Mouse (Mus musculus) heart, postnatal 0 days (tissue): ENCODE data around the gene Mcpt2. TPM values are rescaled to one million over a fixed set of nuclear protein-coding genes. Genes with fewer than 3 reads are reported as not detected.
"Not testable (repeated sequence)": the region's sequence is repeated elsewhere in the genome, so short reads cannot be mapped to it uniquely, and the experiment has no call there.

ENCODE experiments used
- ATAC-seq: fragments of 200-750 bp; cut with Nextera tagmentation; 2 replicates; pipeline ENCODE4 v1.8.0; 2017; ENCODE audit warnings: low read depth, moderate number of reproducible peaks, moderate library complexity; ENCODE audit not compliant: insufficient read depth
- DNase-seq: peaks from one replicate; pipeline ENCODE4 v3.0.0-alpha.2; 2016; ENCODE audit warnings: low spot score
- H3K27ac ChIP-seq: fragments of 300-500 bp; sonication (generic); 2 replicates; pipeline ENCODE4 v1.5.1; 2014; ENCODE audit warnings: low read depth, mild to moderate bottlenecking
- H3K27me3 ChIP-seq: fragments of 300-500 bp; sonication (generic); 2 replicates; pipeline ENCODE4 v1.6.1; 2014; ENCODE audit warnings: low read length, mixed read lengths; ENCODE audit not compliant: control insufficient read depth, insufficient read depth
- H3K36me3 ChIP-seq: fragments of 300-500 bp; sonication (generic); replicated peaks from 2 replicates; pipeline ENCODE4 v1.6.1; 2014; ENCODE audit warnings: low read length, mixed read lengths; ENCODE audit not compliant: control insufficient read depth, insufficient read depth
- H3K4me1 ChIP-seq: fragments of 300-500 bp; sonication (generic); 2 replicates; pipeline ENCODE4 v1.6.1; 2014; ENCODE audit warnings: antibody characterized with exemption; ENCODE audit not compliant: control insufficient read depth, insufficient read depth
- H3K4me2 ChIP-seq: fragments of 300-500 bp; sonication (generic); 2 replicates; pipeline ENCODE4 v1.6.1; 2014; ENCODE audit warnings: low read depth, mild to moderate bottlenecking, low read length, moderate library complexity
- H3K4me3 ChIP-seq: fragments of 300-500 bp; sonication (generic); 2 replicates; pipeline ENCODE4 v1.5.1; 2014; ENCODE audit warnings: low read depth, low read length
- H3K9ac ChIP-seq: fragments of 300-500 bp; sonication (generic); replicated peaks from 2 replicates; pipeline ENCODE4 v1.6.1; 2014; ENCODE audit warnings: low read depth, low read length, mixed read lengths
- H3K9me3 ChIP-seq: fragments of 300-500 bp; sonication (generic); replicated peaks from 2 replicates; pipeline ENCODE4 v1.6.1; 2016; ENCODE audit warnings: low read length; ENCODE audit not compliant: control insufficient read depth
- CTCF ChIP-seq: IDR thresholded peaks from 2 replicates; pipeline ENCODE4 v1.5.1; 2016; ENCODE audit warnings: antibody characterized with exemption, control low read depth, low read depth
- EP300 ChIP-seq: IDR thresholded peaks from 2 replicates; pipeline ENCODE4 v1.6.1; 2016; ENCODE audit warnings: antibody characterized with exemption, low read depth
- WGBS: fragments of 180-500 bp; shearing (Covaris S2); extraction: QIAGEN DNeasy Blood & Tissue Kit; methylation state at CpG from one replicate; pipeline ENCODE4 v1.1.7; 2014; 5-methylcytosine and 5-hydroxymethylcytosine counted together
- polyA plus RNA-seq: library from polyadenylated mRNA; unstranded; fragments of >200 nt; fragmentation: Nextera tagmentation; extraction: Ambion mirVana; gene quantifications from 2 replicates; pipeline ENCODE4 v1.2.1, GENCODE M21; 2015
- total RNA-seq: library from RNA; depleted of rRNA; stranded (reverse); fragments of >200 nt; gene quantifications from 2 replicates; pipeline ENCODE4 v1.2.3, GENCODE M21; 2014; ENCODE audit warnings: low replicate concordance; rRNA removed

Gene Mcpt2
- total RNA-seq (not detected in 2 replicates), polyA plus RNA-seq (not detected in 2 replicates)

DNA sequence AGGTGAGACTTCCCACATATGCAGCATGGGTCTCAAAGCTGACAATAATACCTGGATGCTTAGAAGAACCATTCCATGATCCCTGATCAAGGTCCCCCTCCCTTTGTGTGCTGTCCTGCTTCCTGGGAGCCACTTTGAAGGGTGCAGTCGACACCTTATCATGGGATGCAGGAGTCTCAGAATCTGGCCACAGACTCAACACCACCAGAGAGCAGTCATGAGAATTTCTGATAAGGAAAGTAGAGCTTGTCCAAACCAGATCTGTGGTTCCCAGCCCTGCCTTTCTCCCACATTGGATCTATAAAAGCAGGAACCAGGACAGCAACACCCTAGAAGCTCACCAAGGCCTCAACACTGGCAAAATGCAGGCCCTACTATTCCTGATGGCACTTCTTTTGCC lies at the start of gene Mcpt2:
Gene Mcpt2 (plus strand): TSS at position 250 of the 400 bp plus-strand sequence.
- H3K27me3 ChIP-seq, H3K9me3 ChIP-seq, H3K4me2 ChIP-seq, H3K36me3 ChIP-seq, H3K4me1 ChIP-seq, H3K27ac ChIP-seq, H3K9ac ChIP-seq, ATAC-seq, H3K4me3 ChIP-seq, DNase-seq: not testable (repeated sequence)
- WGBS, result 13% methylated on average over 1 of the region's 1 CpGs

DNA sequence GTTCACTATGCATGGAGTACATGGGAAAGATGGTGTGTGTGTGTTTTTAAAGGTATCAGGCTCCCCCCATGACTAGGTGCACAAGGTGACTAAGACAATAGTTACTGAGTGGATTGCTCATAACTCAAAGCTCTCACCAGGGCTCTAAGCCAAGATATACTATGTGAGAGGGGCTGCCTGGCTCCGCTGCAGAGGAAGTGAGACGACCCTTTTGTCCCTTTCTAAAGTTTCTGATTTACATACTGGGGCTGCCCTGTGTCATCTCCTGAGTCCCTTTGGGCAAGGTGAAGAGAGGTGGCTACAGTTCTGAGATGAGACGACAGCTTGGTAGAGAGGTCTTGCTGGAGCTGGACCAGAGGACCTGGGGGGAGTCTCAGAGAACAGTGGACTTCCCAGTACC lies 28.7 kb upstream of the Mcpt2 start:
- Histone ChIP-seq H3K4me3 (no peak overlapping the region), H3K27me3 (no peaks in the 10 kb centered on the region), H3K9ac (no peak overlapping the region), H3K4me1 (no peaks in the 10 kb centered on the region), H3K36me3 (no peaks in the 10 kb centered on the region), H3K4me2 (no peak overlapping the region), H3K27ac (no peak overlapping the region), H3K9me3 (no peaks in the 10 kb centered on the region)
- 55% methylated on average over 3 of the region's 3 CpGs for WGBS
- TF ChIP-seq CTCF (no peak), EP300 (no peak)
- ATAC-seq (no peak), DNase-seq (no peak)

DNA sequence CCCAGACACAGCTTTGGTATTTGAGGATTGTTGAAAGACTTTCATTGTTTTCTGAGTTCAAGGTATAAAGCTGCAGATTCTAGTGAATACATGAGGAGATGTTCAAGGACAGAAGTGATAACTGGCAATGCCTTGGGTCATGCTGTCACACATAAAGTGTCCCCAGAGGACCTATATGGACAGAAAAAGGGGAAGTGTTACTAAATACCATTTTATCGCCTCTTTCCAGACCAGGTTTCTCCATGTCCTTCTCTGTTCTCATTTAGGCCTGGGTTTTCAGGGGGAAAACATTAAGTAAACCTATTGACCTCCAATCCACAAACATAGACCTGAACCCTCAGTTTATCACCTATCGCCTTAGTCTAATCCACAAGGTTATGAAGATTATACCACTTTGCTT lies 27.9 kb upstream of the Mcpt2 start:
- Histone ChIP-seq H3K4me1 (no peaks in the 10 kb centered on the region), H3K27me3 (no peaks in the 10 kb centered on the region), H3K9ac (no peak overlapping the region), H3K4me3 (no peak overlapping the region), H3K4me2 (no peak overlapping the region), H3K36me3 (no peaks in the 10 kb centered on the region), H3K9me3 (no peaks in the 10 kb centered on the region), H3K27ac (no peak overlapping the region)
- TF ChIP-seq CTCF (no peak), EP300 (no peak)
- DNase-seq (no peak), ATAC-seq (no peak)
- WGBS, result 83% methylated on average over 2 of the region's 2 CpGs

DNA sequence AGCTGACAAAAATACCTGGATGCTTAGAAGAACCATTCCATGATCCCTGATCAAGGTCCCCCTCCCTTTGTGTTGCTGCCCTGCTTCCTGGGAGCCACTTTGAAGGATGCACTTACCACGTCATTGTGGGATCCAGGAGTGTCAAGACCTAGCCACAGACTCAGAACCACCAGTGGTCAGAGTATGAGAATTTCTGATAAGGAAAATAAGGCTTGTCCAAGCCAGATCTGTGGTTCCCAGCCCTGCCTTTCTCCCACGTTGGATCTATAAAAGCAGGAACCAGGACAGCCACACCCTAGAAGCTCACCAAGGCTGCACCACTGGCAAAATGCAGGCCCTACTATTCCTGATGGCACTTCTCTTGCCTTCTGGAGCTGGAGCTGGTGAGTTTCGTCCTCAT lies 24.2 kb upstream of the Mcpt2 start, which contains the start of gene Mcpt1:
Gene Mcpt1 (plus strand): TSS at position 301 of the 400 bp plus-strand sequence.
- not testable (repeated sequence) for H3K4me1 ChIP-seq, H3K9ac ChIP-seq, DNase-seq, H3K36me3 ChIP-seq, H3K9me3 ChIP-seq, ATAC-seq, H3K4me3 ChIP-seq, H3K4me2 ChIP-seq, H3K27me3 ChIP-seq, H3K27ac ChIP-seq
- WGBS, result 64% methylated on average over 3 of the region's 3 CpGs

DNA sequence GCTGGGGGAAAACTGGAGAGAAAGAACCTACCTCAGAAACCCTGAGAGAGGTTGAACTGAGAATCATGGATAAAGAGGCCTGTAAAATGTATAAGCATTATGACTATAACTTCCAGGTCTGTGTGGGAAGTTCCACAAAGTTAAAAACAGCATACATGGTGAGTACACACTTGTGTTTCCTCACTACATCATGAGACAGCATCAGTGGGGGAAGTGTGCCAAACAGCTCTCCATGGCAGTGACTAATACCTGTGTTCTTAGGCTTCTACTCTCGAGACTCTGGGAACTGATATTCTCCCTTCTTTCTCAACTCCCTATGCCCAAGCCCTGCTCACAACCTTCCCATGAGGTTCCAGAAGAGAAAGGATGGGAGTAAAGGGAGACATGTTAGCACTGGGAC lies 22.4 kb upstream of the Mcpt2 start:
- no peaks in the 10 kb centered on the region for H3K36me3 ChIP-seq
- ATAC-seq, result no peak
- H3K9ac ChIP-seq, result no peak overlapping the region
- H3K4me3 ChIP-seq, result no peak overlapping the region
- DNase-seq, result no peak
- no peak overlapping the region for H3K27ac ChIP-seq
- H3K4me2 ChIP-seq, result no peak overlapping the region
- H3K27me3 ChIP-seq, result no peaks in the 10 kb centered on the region
- WGBS, result 50% methylated on average over 1 of the region's 1 CpGs
- TF ChIP-seq CTCF (no peak), EP300 (no peak)
- no peaks in the 10 kb centered on the region for H3K9me3 ChIP-seq
- H3K4me1 ChIP-seq, result no peaks in the 10 kb centered on the region

DNA sequence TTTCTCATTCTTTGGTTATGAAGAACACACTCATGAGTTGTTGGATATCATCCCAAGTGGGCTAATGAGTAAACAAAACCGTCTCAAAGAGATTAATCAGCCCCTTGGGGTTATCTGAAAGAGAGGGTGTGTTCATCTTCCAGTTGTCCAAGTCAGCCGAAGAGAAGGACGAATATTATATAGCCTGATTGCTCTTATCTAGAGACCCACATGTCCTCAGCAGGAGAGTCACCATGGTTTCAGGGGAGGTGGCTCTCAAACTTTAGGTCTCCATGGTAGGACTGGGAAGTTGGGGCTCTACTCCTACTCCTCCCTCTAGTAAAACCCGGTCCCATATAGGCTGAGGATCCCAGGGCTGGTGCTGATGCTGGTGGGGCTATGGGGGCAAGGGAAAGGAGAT lies 20.5 kb upstream of the Mcpt2 start:
- 45% methylated on average over 3 of the region's 4 CpGs for WGBS
- H3K9me3 ChIP-seq, DNase-seq, H3K27me3 ChIP-seq, H3K4me2 ChIP-seq, H3K4me3 ChIP-seq, H3K4me1 ChIP-seq, ATAC-seq, H3K36me3 ChIP-seq, H3K27ac ChIP-seq, H3K9ac ChIP-seq: not testable (repeated sequence)

DNA sequence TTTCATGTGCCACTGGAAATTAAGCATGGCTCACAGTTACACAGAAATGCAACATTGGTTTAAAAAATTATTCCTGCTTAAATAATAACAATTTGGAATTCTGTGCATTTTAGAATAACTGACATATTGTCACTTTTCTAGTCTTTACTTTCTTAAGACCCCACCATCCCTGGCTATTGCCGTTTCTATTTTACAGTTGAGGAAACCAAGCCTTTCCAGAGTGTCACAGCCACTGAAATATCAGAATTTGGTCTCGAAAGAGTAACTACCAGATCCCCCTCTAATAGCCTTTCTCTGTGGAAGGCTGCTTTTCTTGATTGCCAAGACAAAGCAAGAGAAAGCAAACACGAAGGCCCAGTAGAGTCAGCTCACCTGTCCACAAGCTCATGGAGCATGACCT lies 11.4 kb upstream of the Mcpt2 start, which contains the start of gene Mcpt9:
Gene Mcpt9 (minus strand): TSS at position 101 of the 400 bp plus-strand sequence.
- H3K4me3 ChIP-seq, ATAC-seq: not testable (repeated sequence)
- 69% methylated on average over 3 of the region's 3 CpGs for WGBS

More for the DNA sequence above, 11.4 kb upstream of the Mcpt2 start, which contains the start of gene Mcpt9:
- H3K9me3 ChIP-seq, H3K27ac ChIP-seq, H3K9ac ChIP-seq, H3K4me1 ChIP-seq, H3K4me2 ChIP-seq, H3K36me3 ChIP-seq, H3K27me3 ChIP-seq, DNase-seq: not testable (repeated sequence)
